ENCODE assay signal across 10 mouse cellular contexts in the genomic region with DNA sequence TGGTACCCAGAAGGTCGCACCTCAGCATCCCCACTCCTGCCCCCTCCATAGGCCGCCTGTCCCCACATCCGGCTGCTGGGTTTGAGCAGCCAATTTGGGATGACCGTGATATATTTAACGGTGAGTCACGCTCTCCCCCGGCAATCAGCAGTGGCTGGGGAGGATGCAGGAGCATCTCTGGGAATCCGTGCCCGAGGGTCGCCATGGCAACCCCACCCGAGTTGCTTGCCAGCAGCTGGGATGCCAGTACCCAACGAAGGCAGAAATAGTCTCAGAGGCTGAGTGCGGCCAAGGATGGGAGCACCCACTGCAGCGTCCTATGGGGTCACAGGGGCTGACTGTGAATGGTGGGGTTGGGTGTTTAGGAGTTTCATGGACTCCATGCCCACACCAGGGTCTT. TPM values are rescaled to one million over a fixed set of nuclear protein-coding genes. Genes with fewer than 3 reads are reported as not detected.
DNase-seq lines count a peak whose midpoint lies in the region; ATAC-seq and TF ChIP-seq lines count a peak whose summit lies in the region.
"Had no signal": no experiment of that assay in that cellular context is flagged by ENCODE, and none has a peak within 500 bp of the region (broad histone marks: within the 10 kb centered on the region; RNA-seq: fewer than 3 reads in every experiment).

No protein-coding gene starts in this region.

- peaks cover 17% of the 10 kb centered on the region for H3K4me1 ChIP-seq in forebrain, embryonic 16.5 days (replicated peaks; ENCODE audit: control insufficient read depth, insufficient read depth, low read length)
- H3K4me1 ChIP-seq in midbrain, embryonic 15.5 days: peaks cover 17% of the 10 kb centered on the region
- no peaks in the 10 kb centered on the region for H3K4me1 ChIP-seq in lung, postnatal 0 days (ENCODE audit: insufficient read depth, low read depth, low read length)

- 26% methylated on average over 14 of the region's 14 CpGs for WGBS in forebrain, embryonic 16.5 days
- 24% methylated on average over 14 of the region's 14 CpGs for WGBS in midbrain, embryonic 15.5 days
- WGBS in lung, postnatal 0 days: 71% methylated on average over 14 of the region's 14 CpGs

- TF ChIP-seq EP300 in lung, postnatal 0 days (IDR thresholded peaks at IDR 0.05): no peak

- DNase-seq in Muller cell, postnatal 12 days (ENCODE audit: inconsistent ontology term): peak; percentile 62
- DNase-seq in layer of hippocampus, adult 9-10 months (ENCODE audit: low spot score): peak; percentile 65
- DNase-seq in heart, adult 11 months: no peak
- no peak for DNase-seq in lung, postnatal 0 days (ENCODE audit: low spot score)
- DNase-seq: kidney, postnatal 10 days; lung, postnatal 14 days had no signal

- H3K27ac ChIP-seq in forebrain, embryonic 16.5 days (ENCODE audit: low read length): peak overlapping the region; percentile 5
- peak overlapping the region; percentile 65 for H3K27ac ChIP-seq in midbrain, embryonic 15.5 days
- no peak overlapping the region for H3K27ac ChIP-seq in lung, postnatal 0 days (ENCODE audit: low read length)

- TF ChIP-seq CTCF in lung, postnatal 0 days (IDR thresholded peaks at IDR 0.05): no peak

- H3K36me3 ChIP-seq in forebrain, embryonic 16.5 days (ENCODE audit: control insufficient read depth, insufficient read depth): no peaks in the 10 kb centered on the region
- no peaks in the 10 kb centered on the region for H3K36me3 ChIP-seq in midbrain, embryonic 15.5 days (replicated peaks)
- H3K36me3 ChIP-seq in lung, postnatal 0 days (ENCODE audit: insufficient read depth, low read length): no peaks in the 10 kb centered on the region

- no peaks in the 10 kb centered on the region for H3K27me3 ChIP-seq in forebrain, embryonic 16.5 days (replicated peaks; ENCODE audit: control insufficient read depth, insufficient read depth, low read length)
- H3K27me3 ChIP-seq in midbrain, embryonic 15.5 days (replicated peaks): no peaks in the 10 kb centered on the region
- no peaks in the 10 kb centered on the region for H3K27me3 ChIP-seq in lung, postnatal 0 days (replicated peaks; ENCODE audit: insufficient read depth, low read length)

- no peak overlapping the region for H3K4me3 ChIP-seq in forebrain, embryonic 16.5 days (replicated peaks; ENCODE audit: low read length)
- no peak overlapping the region for H3K4me3 ChIP-seq in midbrain, embryonic 15.5 days
- no peak overlapping the region for H3K4me3 ChIP-seq in lung, postnatal 0 days (ENCODE audit: low read depth, low read length)

- H3K4me2 ChIP-seq in forebrain, embryonic 16.5 days (ENCODE audit: low read length): peak overlapping the region; percentile 28
- peak overlapping the region; percentile 11 for H3K4me2 ChIP-seq in midbrain, embryonic 15.5 days
- no peak overlapping the region for H3K4me2 ChIP-seq in lung, postnatal 0 days (replicated peaks; ENCODE audit: low read depth, low read length)

- H3K9me3 ChIP-seq in forebrain, embryonic 16.5 days (ENCODE audit: control insufficient read depth, low read length): no peaks in the 10 kb centered on the region
- no peaks in the 10 kb centered on the region for H3K9me3 ChIP-seq in midbrain, embryonic 15.5 days
- no peaks in the 10 kb centered on the region for H3K9me3 ChIP-seq in lung, postnatal 0 days (ENCODE audit: low read length)

- H3K9ac ChIP-seq in forebrain, embryonic 16.5 days (replicated peaks; ENCODE audit: low read depth, low read length): peak overlapping the region; percentile 25
- no peak overlapping the region for H3K9ac ChIP-seq in midbrain, embryonic 15.5 days
- no peak overlapping the region for H3K9ac ChIP-seq in lung, postnatal 0 days (replicated peaks; ENCODE audit: low read depth)

- ATAC-seq in forebrain, embryonic 16.5 days: peak; percentile 93
- ATAC-seq in midbrain, embryonic 15.5 days (replicated peaks): peak; percentile 78
- ATAC-seq in granulocyte monocyte progenitor cell, adult 5-6 weeks (replicated peaks; ENCODE audit: poor library complexity, severe bottlenecking): no peak
- no peak for ATAC-seq in erythroblast, adult 5-6 weeks (replicated peaks; ENCODE audit: low FRiP score, poor library complexity, severe bottlenecking)
- ATAC-seq in lung, postnatal 0 days: no peak

RNA-seq across cellular contexts. Expression of a gene that starts 53.0 kb away (rescaled TPM):
- polyA plus RNA-seq in forebrain, embryonic 16.5 days (2015; fragmentation: Nextera tagmentation; extraction: Ambion mirVana): 2.3 and 3.2 TPM in 2 replicates
- 3.3 and 3.5 TPM in 2 replicates for polyA plus RNA-seq in midbrain, embryonic 15.5 days (2015; fragmentation: Nextera tagmentation; extraction: Ambion mirVana)
- 1.3 TPM in 1 of 2 replicates, not detected in the other for total RNA-seq in granulocyte monocyte progenitor cell, adult 5-6 weeks (2014; fragmentation: Nextera tagmentation)
- 0.39 and 1.7 TPM in 2 replicates for total RNA-seq in granulocyte monocyte progenitor cell, adult 5-6 weeks (2017)
- not detected in 2 replicates for total RNA-seq in erythroblast, adult 5-6 weeks (2015; ENCODE audit: low replicate concordance)
- not detected in 2 replicates for total RNA-seq in erythroblast, adult 5-6 weeks (2017; ENCODE audit: low replicate concordance)
- 0.76 and 1.1 TPM in 2 replicates for polyA plus RNA-seq in lung, postnatal 0 days (2015; fragmentation: Nextera tagmentation; extraction: Ambion mirVana)

Comparison
In these comparisons a context has a peak if more than half of its experiments do, and no peak if none do; other contexts are left out.
1. DNase-seq: peak in Muller cell, postnatal 12 days (single experiment) and layer of hippocampus, adult 9-10 months (single experiment); none in heart, adult 11 months (single experiment) and lung, postnatal 0 days (single experiment).
2. ATAC-seq: peak in forebrain, embryonic 16.5 days (single experiment) and midbrain, embryonic 15.5 days (single experiment); none in granulocyte monocyte progenitor cell, adult 5-6 weeks (single experiment), erythroblast, adult 5-6 weeks (single experiment) and lung, postnatal 0 days (single experiment).